Mouse (Mus musculus) frontal cortex, postnatal 25 days (tissue): ENCODE results near the gene Olfr483.

ENCODE experiments used
- DNase-seq, 2 experiments: peaks; one replicate each; pipeline ENCODE4 v3.0.0; 2022; ENCODE audit warnings: low spot score in 2 of 2

The Olfr483 gene

GRCm38 (mm10) chr7:108100549-108100948 is at the start of gene Olfr483:
Gene Olfr483, plus strand, starts transcription at chr7:108100849.
- no peak for DNase-seq

DNA sequence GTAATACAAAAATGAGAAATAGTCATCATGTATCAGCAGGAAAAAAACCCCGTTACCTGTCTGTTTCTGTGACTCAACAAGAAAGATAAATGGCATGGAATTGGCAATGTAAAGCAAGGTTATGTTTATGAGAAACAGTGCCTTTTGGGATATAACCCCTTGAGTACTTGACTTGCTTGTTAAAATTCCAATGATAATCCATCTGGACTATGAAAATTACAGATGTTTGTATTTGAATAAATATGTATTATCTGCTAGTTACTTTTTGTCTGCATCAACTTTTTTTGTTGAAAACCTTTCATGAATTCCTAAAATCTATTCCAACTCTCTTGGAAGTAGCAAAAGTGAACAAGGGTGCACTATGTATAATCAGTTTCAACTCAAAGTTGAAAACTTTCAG is 33.4 kb upstream of the Olfr483 start, which contains the start of gene Olfr480:
Gene Olfr480 (minus strand): TSS at position 101 of the 400 bp plus-strand sequence.
- no peak for DNase-seq

DNA sequence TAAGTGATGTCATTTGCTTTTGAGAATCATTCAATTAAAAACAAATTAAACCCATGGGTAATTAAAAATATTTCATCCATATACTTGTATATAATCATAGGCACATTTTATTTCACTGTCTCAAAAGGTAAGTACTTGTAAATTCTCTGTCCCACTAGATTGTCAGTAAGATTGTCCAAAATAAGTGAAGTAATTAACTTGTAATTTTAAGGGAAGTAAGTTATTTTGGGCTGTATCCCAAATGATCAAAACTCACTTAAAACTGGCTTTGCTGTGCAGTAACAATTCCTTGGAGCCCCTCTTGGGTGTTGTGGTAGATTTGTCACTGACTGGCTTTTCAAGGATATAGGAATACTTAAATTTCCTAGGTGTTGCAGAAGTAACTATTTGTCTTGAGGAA is 21.1 kb upstream of the Olfr483 start, which contains the start of gene Olfr481:
Gene Olfr481 (plus strand): TSS at position 301 of the 400 bp plus-strand sequence.
- DNase-seq: no peak

- no peak for DNase-seq
Observed at GRCm38 (mm10) chr7:108097486-108097885, 3.2 kb upstream of the Olfr483 start, which contains the start of gene Olfr482. Gene Olfr482, minus strand, starts transcription at chr7:108097586.

DNA sequence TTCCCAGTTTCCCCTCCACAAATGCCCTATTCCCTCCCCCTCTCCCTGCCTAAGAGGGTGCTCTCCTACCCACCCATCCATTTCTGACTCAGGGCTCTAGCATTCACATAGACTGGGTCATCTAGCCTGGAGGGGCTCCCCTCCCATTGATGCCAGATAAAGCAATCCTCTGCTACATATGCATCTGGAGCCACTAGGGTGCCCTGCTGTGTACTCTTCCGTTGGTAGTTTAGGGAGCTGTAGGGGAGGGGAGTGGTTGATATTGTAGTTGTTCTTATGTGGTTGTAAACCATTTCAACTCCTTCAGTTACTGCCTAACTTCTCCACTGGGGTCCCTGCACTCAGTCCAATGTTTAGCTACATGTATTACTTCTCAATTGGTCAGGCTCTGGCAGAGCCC is 20.0 kb downstream of the Olfr483 start:
- no peak for DNase-seq

DNA sequence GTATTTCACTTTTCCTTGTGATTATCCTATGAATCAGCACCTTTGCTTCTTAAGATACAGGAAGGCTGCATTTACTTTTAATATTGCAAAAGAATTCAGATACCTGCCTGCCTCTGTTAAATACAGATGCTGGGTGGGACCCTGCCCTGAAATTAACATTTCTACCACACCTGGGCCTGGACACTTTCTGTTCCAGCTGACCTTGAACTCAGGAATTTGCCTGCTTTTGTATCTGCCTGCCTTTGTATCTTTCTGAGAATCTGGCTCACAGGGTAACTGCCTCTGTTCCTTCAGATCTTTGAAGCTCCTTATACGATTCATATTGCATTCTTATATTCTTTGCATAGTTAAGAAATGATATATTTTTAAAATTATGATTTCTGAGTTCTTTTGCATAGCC is 20.8 kb downstream of the Olfr483 start:
- DNase-seq: no peak

DNA sequence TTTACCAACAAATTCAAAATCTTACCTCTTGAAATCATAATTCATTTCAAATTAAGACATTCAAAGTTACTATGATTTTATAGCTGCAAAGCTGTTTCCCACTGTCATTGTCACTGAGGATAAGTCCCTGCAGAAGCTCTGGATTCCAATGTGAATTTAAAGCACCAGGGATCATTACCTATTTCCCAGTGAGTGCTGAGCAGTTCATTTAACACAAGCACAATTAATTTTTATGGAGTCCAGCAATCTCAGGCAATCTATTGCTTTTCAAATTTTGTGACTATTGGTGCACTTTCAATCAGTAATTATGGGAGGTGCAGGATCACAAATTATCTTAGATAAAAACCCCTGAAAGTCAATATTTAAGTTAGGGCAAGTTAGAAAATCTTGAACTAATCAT is 26.7 kb downstream of the Olfr483 start, which contains the start of gene Olfr484:
Gene Olfr484 (minus strand): TSS at position 101 of the 400 bp plus-strand sequence.
- DNase-seq: no peak
